Mouse (Mus musculus): ENCODE measurements at regions not wholly inside any gene's neighbourhood (a gene's known extent, or its start where the extent isn't known, plus 50 kb on each side); places are given as distances from the start of the nearest gene placed in this dataset.

DNA sequence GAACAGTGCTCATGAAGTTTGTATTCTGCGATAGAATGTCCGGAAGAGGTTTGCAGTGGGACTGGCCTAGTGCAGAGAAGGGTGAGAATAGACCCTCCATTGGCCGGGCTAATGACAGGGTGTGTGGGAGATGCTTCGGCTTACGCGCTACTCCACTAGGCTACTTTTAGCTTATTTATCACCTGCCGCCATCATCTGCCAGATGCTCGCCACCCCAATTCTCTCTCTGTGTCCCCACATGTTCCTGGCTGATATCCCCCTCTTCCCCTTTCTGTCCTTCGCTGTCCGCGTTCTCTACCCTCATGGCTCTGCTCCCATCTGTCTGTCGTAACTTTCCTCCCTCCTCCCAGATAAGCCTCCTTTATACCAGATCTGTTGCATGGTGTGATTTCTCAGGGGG lies 50.1 kb upstream of the Mdm1 start:
- TF ChIP-seq NRF1 (IDR thresholded peaks at IDR 0.05; ENCODE audit: low read depth, low read length) (no peak), MEF2A (IDR thresholded peaks at IDR 0.05; ENCODE audit: borderline replicate concordance, low read depth, low read length) (no peak), POLR2A (IDR thresholded peaks at IDR 0.05; ENCODE audit: low read depth, low read length) (no peak), HCFC1 (IDR thresholded peaks at IDR 0.05; ENCODE audit: low read depth, low read length) (no peak), MXI1 (IDR thresholded peaks at IDR 0.05; ENCODE audit: low read depth, low read length) (no peak), MAFK (IDR thresholded peaks at IDR 0.05; ENCODE audit: insufficient replicate concordance, low read length) (no peak), CTCF (conservative IDR thresholded peaks at IDR 0.05 in 1 of 2, IDR thresholded peaks at IDR 0.05 in 1 of 2; ENCODE audit: low read depth in 2 of 2, low read length in 2 of 2) (no peak), RAD21 (IDR thresholded peaks at IDR 0.05; ENCODE audit: low read depth, low read length) (no peak), TCF12 (IDR thresholded peaks at IDR 0.05; ENCODE audit: low read depth, low read length) (no peak), GABPA (IDR thresholded peaks at IDR 0.05; ENCODE audit: insufficient replicate concordance, low read depth, low read length) (no peak)

All from CH12.LX (cell line).